Mouse (Mus musculus) MEL (cell line): Measurements from ENCODE around the gene Vmn1r22. TPM values are rescaled to one million over a fixed set of nuclear protein-coding genes. Genes with fewer than 3 reads are reported as not detected.

Experiments used
- DNase-seq: peaks from one replicate; pipeline ENCODE4 v3.0.0; 2011; ENCODE audit warnings: low read depth, low spot score
- H3K27ac ChIP-seq: 2 replicates; pipeline ENCODE4 v1.5.1; 2012; ENCODE audit warnings: low read depth, mild to moderate bottlenecking, control low read depth, low read length, moderate library complexity; ENCODE audit not compliant: control insufficient read depth
- H3K27me3 ChIP-seq, 2 experiments: fragments of 150-350 bp in 1 of 2; sonication (generic) in 1 of 2; 2 replicates each; pipeline ENCODE4 v1.6.1; 2012; ENCODE audit warnings: low read length in 2 of 2, mild to moderate bottlenecking in 2 of 2, improper control_type of control experiment in 1 of 2, moderate library complexity in 1 of 2; ENCODE audit not compliant: insufficient read depth in 2 of 2, control insufficient read depth in 1 of 2
- H3K36me3 ChIP-seq, 2 experiments: 2 replicates each; pipeline ENCODE4 v1.6.1; 2012 to 2014; ENCODE audit warnings: low read length in 2 of 2, improper control_type of control experiment in 1 of 2, inconsistent platforms in 1 of 2, mild to moderate bottlenecking in 1 of 2; ENCODE audit not compliant: insufficient read depth in 2 of 2, control insufficient read depth in 1 of 2
- H3K4me1 ChIP-seq, 2 experiments: fragments of 150-350 bp in 1 of 2; sonication (generic) in 1 of 2; 2 replicates each; pipeline ENCODE4 v1.6.1; 2012; ENCODE audit warnings: low read length in 2 of 2, improper control_type of control experiment in 1 of 2, mild to moderate bottlenecking in 1 of 2; ENCODE audit not compliant: insufficient read depth in 2 of 2, control insufficient read depth in 1 of 2
- H3K4me3 ChIP-seq, 2 experiments: fragments of 150-350 bp in 1 of 2; sonication (generic) in 1 of 2; 2 replicates each; pipeline ENCODE4 v1.5.1; 2012; ENCODE audit warnings: low read depth in 2 of 2, low read length in 2 of 2, mild to moderate bottlenecking in 2 of 2, moderate library complexity in 2 of 2, control low read depth in 1 of 2, improper control_type of control experiment in 1 of 2; ENCODE audit not compliant: control insufficient read depth in 1 of 2, insufficient read depth in 1 of 2
- H3K79me2 ChIP-seq: 2 replicates; pipeline ENCODE4 v1.6.1; 2012; ENCODE audit warnings: mild to moderate bottlenecking, low read length, moderate library complexity; ENCODE audit not compliant: control insufficient read depth, poor library complexity, insufficient read depth
- H3K9ac ChIP-seq: 2 replicates; pipeline ENCODE4 v1.6.1; 2012; ENCODE audit warnings: low read depth, mild to moderate bottlenecking, control low read depth, low read length, moderate library complexity; ENCODE audit not compliant: control insufficient read depth, poor library complexity, severe bottlenecking
- H3K9me3 ChIP-seq: fragments of 150-350 bp; sonication (generic); replicated peaks from 2 replicates; pipeline ENCODE4 v1.6.1; 2012; ENCODE audit warnings: mild to moderate bottlenecking, low read length, improper control_type of control experiment, moderate library complexity; ENCODE audit not compliant: insufficient read depth
- CHD1 ChIP-seq: IDR thresholded peaks from 2 replicates; pipeline ENCODE4 v1.6.1; 2012; ENCODE audit warnings: low read depth, mild to moderate bottlenecking, inconsistent platforms, low read length, improper control_type of control experiment
- E2F4 ChIP-seq: IDR thresholded peaks from 2 replicates; pipeline ENCODE4 v1.6.1; 2011; ENCODE audit warnings: low read depth, low read length, improper control_type of control experiment, borderline replicate concordance
- ELF1 ChIP-seq: IDR thresholded peaks from 2 replicates; pipeline ENCODE4 v1.6.1; 2014; ENCODE audit warnings: low read depth, mild to moderate bottlenecking, inconsistent platforms, low read length, improper control_type of control experiment, moderate library complexity
- ETS1 ChIP-seq: IDR thresholded peaks from 2 replicates; pipeline ENCODE4 v1.6.1; 2012; ENCODE audit warnings: low read depth, mild to moderate bottlenecking, inconsistent platforms, low read length, improper control_type of control experiment, moderate library complexity
- GATA1 ChIP-seq: IDR thresholded peaks from 2 replicates; pipeline ENCODE4 v1.6.1; 2011; ENCODE audit warnings: low read depth, low read length, improper control_type of control experiment
- KAT2A ChIP-seq: conservative IDR thresholded peaks from 2 replicates; pipeline ENCODE4 v1.6.1; 2012; ENCODE audit warnings: low read depth, low read length, improper control_type of control experiment, inconsistent platforms
- MAX ChIP-seq: IDR thresholded peaks from 2 replicates; pipeline ENCODE4 v1.6.1; 2011; ENCODE audit warnings: low read length, improper control_type of control experiment
- MEF2A ChIP-seq: IDR thresholded peaks from 2 replicates; pipeline ENCODE4 v1.6.1; 2014; ENCODE audit warnings: low read depth, mild to moderate bottlenecking, inconsistent platforms, low read length, improper control_type of control experiment; ENCODE audit not compliant: poor library complexity, insufficient replicate concordance, severe bottlenecking; ENCODE audit errors: extremely low read depth
- MYC ChIP-seq: IDR thresholded peaks from 2 replicates; pipeline ENCODE4 v1.6.1; 2011; ENCODE audit warnings: low read depth, mild to moderate bottlenecking, low read length, improper control_type of control experiment, moderate library complexity
- NELFE ChIP-seq: IDR thresholded peaks from 2 replicates; pipeline ENCODE4 v1.6.1; 2011; ENCODE audit warnings: low read depth, low read length, improper control_type of control experiment
- POLR2A ChIP-seq, 2 experiments: IDR thresholded peaks; 2 replicates each; pipeline ENCODE4 v1.6.1; 2011 to 2012; ENCODE audit warnings: low read length in 2 of 2, mild to moderate bottlenecking in 2 of 2, control low read depth in 1 of 2, improper control_type of control experiment in 1 of 2, low read depth in 1 of 2, moderate library complexity in 1 of 2; ENCODE audit not compliant: control insufficient read depth in 1 of 2, insufficient read depth in 1 of 2, poor library complexity in 1 of 2
- POLR2AphosphoS2 ChIP-seq: IDR thresholded peaks from 2 replicates; pipeline ENCODE4 v1.6.1; 2011; ENCODE audit warnings: low read length, improper control_type of control experiment
- POLR2AphosphoS5 ChIP-seq: IDR thresholded peaks from 2 replicates; pipeline ENCODE4 v1.6.1; 2012; ENCODE audit warnings: low read depth, borderline replicate concordance, mild to moderate bottlenecking, inconsistent platforms, low read length, moderate library complexity, mixed read lengths
- RAD21 ChIP-seq: IDR thresholded peaks from 2 replicates; pipeline ENCODE4 v1.6.1; 2011; ENCODE audit warnings: mild to moderate bottlenecking, low read depth, low read length, improper control_type of control experiment
- SMC3 ChIP-seq: IDR thresholded peaks from 2 replicates; pipeline ENCODE4 v1.6.1; 2011; ENCODE audit warnings: low read depth, low read length, improper control_type of control experiment
- TAL1 ChIP-seq: IDR thresholded peaks from 2 replicates; pipeline ENCODE4 v1.6.1; 2012; ENCODE audit warnings: mild to moderate bottlenecking, inconsistent platforms, low read length, moderate library complexity, mixed read lengths
- UBTF ChIP-seq: IDR thresholded peaks from 2 replicates; pipeline ENCODE4 v1.6.1; 2012; ENCODE audit warnings: low read depth, mild to moderate bottlenecking, inconsistent platforms, low read length, improper control_type of control experiment, moderate library complexity, borderline replicate concordance; ENCODE audit not compliant: insufficient read depth
- USF1 ChIP-seq: IDR thresholded peaks from 2 replicates; pipeline ENCODE4 v1.6.1; 2014; ENCODE audit warnings: low read depth, mild to moderate bottlenecking, inconsistent platforms, low read length, improper control_type of control experiment, moderate library complexity
- USF2 ChIP-seq, 2 experiments: IDR thresholded peaks; 2 replicates each; pipeline ENCODE4 v1.6.1; 2011 to 2012; ENCODE audit warnings: improper control_type of control experiment in 2 of 2, low read length in 2 of 2, borderline replicate concordance in 1 of 2, inconsistent platforms in 1 of 2, low read depth in 1 of 2, mild to moderate bottlenecking in 1 of 2; ENCODE audit not compliant: insufficient read depth in 1 of 2
- ZMIZ1 ChIP-seq: IDR thresholded peaks from 2 replicates; pipeline ENCODE4 v1.6.1; 2012; ENCODE audit warnings: low read depth, mild to moderate bottlenecking, inconsistent platforms, low read length, improper control_type of control experiment, moderate library complexity
- polyA plus RNA-seq, 2 experiments: library from polyadenylated mRNA; stranded (reverse) in 1 of 2; unstranded in 1 of 2; fragments of >175 nt in 1 of 2; fragments of >200 nt in 1 of 2; gene quantifications; 2 replicates each; pipeline versions ENCODE4 v1.2.1 to v1.2.4; 2012; ENCODE audit warnings: low replicate concordance in 2 of 2, low read depth in 1 of 2; ENCODE audit not compliant: insufficient read length in 2 of 2, insufficient read depth in 1 of 2, missing spikeins in 1 of 2
- total RNA-seq: library from RNA; depleted of rRNA; stranded (reverse); fragments of 300-350 nt; gene quantifications from 2 replicates; pipeline ENCODE4 v1.2.3, GENCODE M21; 2012; rRNA removed

Gene Vmn1r22
- total and polyA plus RNA-seq, 3 experiments: not detected

DNA sequence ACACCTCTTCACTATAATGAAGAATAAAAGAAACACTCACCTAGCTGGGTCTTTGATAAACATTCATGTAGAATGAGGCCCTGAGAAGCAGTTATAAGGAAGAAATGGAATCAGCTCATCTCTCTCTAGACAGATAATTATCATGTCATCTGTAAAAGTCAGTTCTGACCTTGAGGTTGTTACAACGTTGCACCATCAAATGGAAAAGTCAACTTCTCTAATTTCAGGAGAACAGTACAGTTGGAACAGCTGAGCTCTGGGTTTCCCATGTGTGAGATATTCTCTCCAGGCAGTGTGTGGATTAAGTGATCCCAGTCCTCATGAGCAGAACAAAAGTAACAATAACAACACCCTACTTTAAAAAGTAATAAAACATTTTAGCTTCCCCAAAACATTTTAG lies 57.5 kb downstream of the Vmn1r22 start, which contains the start of gene Vmn1r21:
Vmn1r21 (minus strand) TSS at position 58 of the 400 bp plus-strand sequence.
- no peak within 1 kb of the TSS for H3K9ac ChIP-seq
- no peak for DNase-seq
- no peak within 1 kb of the TSS for H3K4me3 ChIP-seq
- H3K4me1 ChIP-seq: no peaks in the 10 kb centered on the region
- TF ChIP-seq NELFE (no peak), USF2 (IDR thresholded peaks at IDR 0.05; ENCODE audit: borderline replicate concordance in 1 of 2, insufficient read depth in 1 of 2, low read depth in 1 of 2, low read length in 2 of 2) (no peak), POLR2A (IDR thresholded peaks at IDR 0.05; ENCODE audit: control insufficient read depth in 1 of 2, insufficient read depth in 1 of 2, low read depth in 1 of 2, low read length in 2 of 2, poor library complexity in 1 of 2) (no peak), KAT2A (no peak), MYC (no peak), SMC3 (no peak), GATA1 (no peak), E2F4 (no peak), CHD1 (no peak), UBTF (no peak), ELF1 (no peak), MAX (no peak), MEF2A (no peak), POLR2AphosphoS2 (no peak), TAL1 (no peak), ETS1 (no peak), POLR2AphosphoS5 (no peak), RAD21 (no peak), ZMIZ1 (no peak), USF1 (no peak)
- H3K27me3 ChIP-seq: no peaks in the 10 kb centered on the region
- H3K36me3 ChIP-seq: no peaks in the 10 kb centered on the region
- no peaks in the 10 kb centered on the region for H3K9me3 ChIP-seq
- no peaks in the 10 kb centered on the region for H3K79me2 ChIP-seq
- H3K27ac ChIP-seq: no peak within 1 kb of the TSS

Other genes starting within 250 kb of the Vmn1r22 start
- gene Pyurf, start 215.9 kb downstream of the Vmn1r22 start, total RNA-seq: 2.5 and 2.9 TPM in 2 replicates
- 1 to 10 TPM in 1 of 2 experiments, not detected in 1; 3.3 TPM for gene Pyurf, start 215.9 kb downstream of the Vmn1r22 start, polyA plus RNA-seq
- gene Lancl2, start 205.5 kb downstream of the Vmn1r22 start, total RNA-seq: 19.6 and 21.7 TPM in 2 replicates
- 10 to 100 TPM in 1 of 2 experiments, not detected in 1; 17.7 TPM for gene Lancl2, start 205.5 kb downstream of the Vmn1r22 start, polyA plus RNA-seq
- 12.1 and 17.0 TPM in 2 replicates for gene Vopp1, start 82.9 kb downstream of the Vmn1r22 start, total RNA-seq
- 10 to 100 TPM in 1 of 2 experiments, not detected in 1; 14.2 TPM for gene Vopp1, start 82.9 kb downstream of the Vmn1r22 start, polyA plus RNA-seq
- gene Vmn1r21, start 57.7 kb downstream of the Vmn1r22 start, total RNA-seq: not detected in 2 replicates
- not detected for gene Vmn1r21, start 57.7 kb downstream of the Vmn1r22 start, polyA plus RNA-seq
- not detected in 2 replicates for gene Vmn1r23, start 18.8 kb upstream of the Vmn1r22 start, total RNA-seq
- gene Vmn1r23, start 18.8 kb upstream of the Vmn1r22 start, polyA plus RNA-seq: not detected
- gene Vmn1r24, start 53.5 kb upstream of the Vmn1r22 start, total RNA-seq: not detected in 2 replicates
- not detected for gene Vmn1r24, start 53.5 kb upstream of the Vmn1r22 start, polyA plus RNA-seq
- gene Vmn1r25, start 72.8 kb upstream of the Vmn1r22 start, total RNA-seq: not detected in 2 replicates
- not detected for gene Vmn1r25, start 72.8 kb upstream of the Vmn1r22 start, polyA plus RNA-seq
- not detected in 2 replicates for gene Vmn1r26, start 107.1 kb upstream of the Vmn1r22 start, total RNA-seq
- gene Vmn1r26, start 107.1 kb upstream of the Vmn1r22 start, polyA plus RNA-seq: not detected